Mouse (Mus musculus): ENCODE data around the gene Foxp1.

Gene Foxp1

GRCm38 (mm10) chr6:99035459-99036375 is 486.8 kb downstream of the Foxp1 start:
- no peak for DNase-seq (ENCODE audit: extremely low read depth, insufficient read length, low spot score)

- DNase-seq (ENCODE audit: extremely low read depth, insufficient read length, low spot score), result no peak
These were observed 489.5 kb downstream of the Foxp1 start for GRCm38 (mm10) chr6:99033062-99033461.

- no peak for DNase-seq (ENCODE audit: extremely low read depth, insufficient read length, low spot score)
These were observed 491.1 kb downstream of the Foxp1 start for GRCm38 (mm10) chr6:99031321-99031903.

DNA sequence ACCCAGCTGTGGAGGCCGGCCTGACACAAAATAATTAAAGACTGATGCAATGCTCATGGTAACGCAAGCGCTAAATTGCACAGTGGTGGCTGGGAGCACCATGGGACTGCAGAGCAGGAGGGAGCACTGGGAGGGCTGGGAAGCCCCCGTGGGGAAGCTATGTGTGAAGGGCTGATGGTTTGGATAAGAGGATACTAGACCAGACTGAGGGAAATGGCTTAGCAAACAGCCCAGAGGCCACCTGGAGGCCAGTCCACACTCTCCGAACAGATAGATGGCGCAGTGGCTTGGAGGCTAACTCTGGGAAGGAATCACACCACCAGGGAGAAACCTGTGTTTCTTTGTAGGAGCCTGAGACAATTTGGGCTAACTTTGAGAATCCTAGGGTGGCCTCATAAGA is 492.3 kb downstream of the Foxp1 start:
- DNase-seq (ENCODE audit: extremely low read depth, insufficient read length, low spot score), result no peak

GRCm38 (mm10) chr6:99029438-99029837 is 493.1 kb downstream of the Foxp1 start:
- DNase-seq (ENCODE audit: extremely low read depth, insufficient read length, low spot score), result no peak

DNA sequence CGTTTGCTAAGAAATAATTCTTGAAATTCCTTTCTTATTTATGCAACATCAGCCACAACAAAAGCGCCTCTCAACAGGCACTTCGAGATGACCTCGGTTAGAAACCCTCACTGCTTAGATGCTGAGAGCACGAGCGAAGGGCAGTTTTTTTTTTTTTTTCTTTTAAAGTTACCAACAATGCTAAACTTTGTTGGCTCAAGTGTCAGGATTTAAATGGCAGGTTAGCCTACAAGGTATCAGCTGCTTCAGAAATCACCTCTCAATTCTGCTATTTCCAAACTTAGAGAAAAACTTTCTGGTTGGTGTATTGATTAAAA is 493.6 kb downstream of the Foxp1 start:
- no peak for DNase-seq (ENCODE audit: extremely low read depth, insufficient read length, low spot score)

- DNase-seq (ENCODE audit: extremely low read depth, insufficient read length, low spot score), result peak; percentile 78
These were observed 494.1 kb downstream of the Foxp1 start for GRCm38 (mm10) chr6:99028161-99028988.

DNA sequence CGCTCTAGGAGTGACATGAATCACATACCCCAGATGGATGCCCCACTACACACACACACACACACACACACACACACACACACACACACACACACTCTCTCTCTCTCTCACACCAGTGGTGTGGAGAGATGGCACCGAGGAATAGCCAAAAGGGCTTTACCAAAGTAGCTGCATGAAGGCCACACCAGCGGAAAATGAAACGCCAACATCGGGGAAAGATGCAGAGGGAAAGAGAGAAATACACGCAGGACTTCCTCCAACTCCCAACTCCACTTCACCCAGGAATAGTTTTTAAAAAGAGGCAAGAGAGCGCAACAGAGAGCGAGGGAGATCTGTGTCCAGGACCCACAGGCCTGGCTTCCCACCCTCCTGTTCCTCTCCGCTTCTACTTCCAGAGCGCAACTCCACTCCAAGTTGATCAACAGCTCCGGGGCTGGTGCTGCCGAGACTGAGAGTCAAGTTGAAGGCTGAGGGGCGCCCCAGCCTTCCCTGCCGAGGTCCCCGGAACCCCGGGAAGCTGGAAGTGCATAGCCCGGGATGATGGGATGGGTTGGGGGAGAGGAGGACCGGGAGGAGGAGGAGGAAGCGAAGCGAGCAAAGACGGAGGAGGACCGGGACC is 494.9 kb downstream of the Foxp1 start:
- no peak for DNase-seq (ENCODE audit: extremely low read depth, insufficient read length, low spot score)

GRCm38 (mm10) chr6:99026635-99027541 is 495.6 kb downstream of the Foxp1 start:
- peak; percentile 42 for DNase-seq (ENCODE audit: extremely low read depth, insufficient read length, low spot score)

DNA sequence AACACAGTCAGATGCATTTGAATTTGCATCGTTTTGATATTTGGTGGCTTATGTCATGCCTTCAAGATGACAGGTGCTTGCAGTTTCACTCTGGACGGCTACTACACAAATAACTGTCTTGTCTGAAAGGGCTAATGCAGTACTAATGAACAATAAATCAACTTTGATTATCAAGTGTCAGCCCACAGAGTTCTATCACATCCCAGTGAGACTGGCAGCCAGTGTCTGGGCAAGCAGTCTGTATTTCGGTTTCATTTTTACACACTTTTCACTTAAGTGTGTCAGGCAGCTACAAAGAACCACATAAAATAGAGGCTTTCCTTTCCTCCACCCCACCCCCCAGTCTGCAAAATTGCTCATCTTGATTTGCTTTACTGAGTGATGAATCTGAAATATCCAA is 496.5 kb downstream of the Foxp1 start:
- no peak for DNase-seq (ENCODE audit: extremely low read depth, insufficient read length, low spot score)

GRCm38 (mm10) chr6:99024588-99024987 is 497.9 kb downstream of the Foxp1 start:
- DNase-seq (ENCODE audit: extremely low read depth, insufficient read length, low spot score), result no peak

DNA sequence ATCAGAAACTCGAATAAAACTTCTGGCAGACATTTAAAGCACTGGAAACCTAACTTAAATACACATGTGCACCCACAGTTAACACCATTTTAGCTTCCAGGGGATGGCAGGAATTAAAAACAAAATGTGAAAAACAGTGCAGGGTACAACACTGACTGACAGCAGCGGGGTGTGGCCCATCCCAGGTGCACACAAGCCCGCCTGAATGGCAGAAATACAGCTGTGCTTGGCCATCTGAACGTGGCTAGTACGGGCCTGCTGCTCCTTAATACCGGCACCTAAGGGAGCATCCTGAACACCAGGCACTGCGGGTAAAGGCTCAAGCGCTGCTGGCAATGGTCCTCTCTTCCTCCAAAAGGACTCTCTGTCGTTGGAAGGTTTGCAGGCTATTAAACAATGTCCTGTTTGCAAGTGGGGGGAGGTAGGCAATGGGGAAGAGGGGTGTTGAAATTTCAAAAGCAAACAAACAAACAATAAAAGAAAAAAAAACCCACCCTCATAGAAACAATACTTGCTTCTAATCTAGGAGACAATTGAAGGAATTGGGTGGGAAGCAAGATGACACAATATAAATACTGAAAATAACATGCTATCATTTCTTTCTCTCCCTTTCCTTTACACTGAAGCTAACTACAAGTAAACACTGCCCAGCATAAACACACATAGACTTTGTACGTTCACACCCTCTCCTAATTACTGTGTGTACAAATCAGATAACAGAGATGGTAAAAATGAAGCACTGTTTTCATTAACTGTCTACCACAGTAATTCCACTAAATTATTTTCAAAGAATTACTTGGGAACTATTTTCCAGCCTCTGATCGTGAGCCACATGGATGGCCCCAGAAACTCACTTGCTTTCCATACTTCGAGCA is 501.7 kb downstream of the Foxp1 start:
- DNase-seq (ENCODE audit: extremely low read depth, insufficient read length, low spot score), result no peak

DNA sequence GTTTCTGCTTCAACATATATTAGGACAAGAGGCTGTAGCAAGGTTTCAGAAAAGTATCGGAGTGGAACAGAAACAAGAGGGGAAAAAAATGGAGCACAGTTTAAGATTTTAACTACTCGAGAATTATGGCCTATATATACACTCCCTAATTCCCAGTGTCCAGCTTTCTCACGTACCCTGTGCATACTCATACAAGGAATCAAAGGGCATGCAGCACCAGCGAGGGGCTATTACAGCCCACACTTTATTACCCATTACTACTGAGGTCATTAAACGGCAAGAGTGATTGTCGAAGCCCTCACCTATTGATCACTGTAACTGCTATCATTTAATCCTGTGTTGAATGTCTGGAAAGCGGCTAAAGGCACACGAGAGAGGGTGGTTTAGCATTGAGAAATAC is 502.8 kb downstream of the Foxp1 start:
- no peak for DNase-seq (ENCODE audit: extremely low read depth, insufficient read length, low spot score)

GRCm38 (mm10) chr6:99019266-99019665 is 503.3 kb downstream of the Foxp1 start:
- no peak for DNase-seq (ENCODE audit: extremely low read depth, insufficient read length, low spot score)

DNA sequence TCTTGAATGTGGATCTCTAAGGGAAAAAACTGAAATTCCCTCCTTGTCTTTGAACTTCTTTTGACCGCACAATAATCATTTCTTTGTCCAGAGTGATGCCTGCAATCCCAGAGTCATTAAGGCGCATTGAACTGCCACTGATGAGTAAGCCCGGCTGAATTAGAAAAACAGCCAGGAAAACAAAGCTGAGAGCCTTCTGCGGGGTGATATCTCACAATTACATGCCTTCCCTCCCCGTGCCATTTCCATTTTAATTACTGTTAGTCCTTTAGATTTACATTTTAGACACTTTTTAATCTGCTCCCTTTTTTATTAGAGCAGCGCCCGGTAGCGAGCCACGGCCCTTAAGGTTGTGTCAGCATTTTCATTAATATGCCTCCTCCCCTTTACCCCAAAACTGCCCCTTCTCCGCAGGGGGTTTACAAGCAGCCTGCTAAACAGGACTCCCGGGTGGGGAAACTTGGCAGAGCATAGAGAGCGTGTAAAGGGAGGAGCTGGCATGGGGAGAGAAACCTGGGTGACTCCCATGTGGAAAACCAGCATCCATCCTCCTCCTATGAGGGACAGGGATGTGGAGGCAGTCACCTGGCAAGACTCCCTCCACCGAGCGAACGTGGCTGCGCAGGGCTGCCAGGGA is 508.5 kb downstream of the Foxp1 start:
- DNase-seq (ENCODE audit: extremely low read depth, insufficient read length, low spot score), result no peak

- DNase-seq (ENCODE audit: extremely low read depth, insufficient read length, low spot score), result no peak
These were observed 509.2 kb downstream of the Foxp1 start for GRCm38 (mm10) chr6:99013119-99013865.

GRCm38 (mm10) chr6:99011895-99012584 is 510.5 kb downstream of the Foxp1 start:
- no peak for DNase-seq (ENCODE audit: extremely low read depth, insufficient read length, low spot score)
